Mouse (Mus musculus) megakaryocyte-erythroid progenitor cell, adult 5-6 weeks (primary cell): ENCODE measurements around the gene Camta2. TPM values are rescaled to one million over a fixed set of nuclear protein-coding genes. Genes with fewer than 3 reads are reported as not detected.

Experiments used
- ATAC-seq: replicated peaks from 2 replicates; pipeline ENCODE4 v1.8.0; 2016; ENCODE audit warnings: mild to moderate bottlenecking, inconsistent platforms; ENCODE audit not compliant: severe bottlenecking, poor library complexity, low FRiP score, low TSS enrichment
- total RNA-seq, 2 experiments: library from RNA; stranded (forward) in 1 of 2; stranded (reverse) in 1 of 2; fragments of 200-1000, 215-1000 nt in 1 of 2; fragments of >200 nt in 1 of 2; fragmentation: Nextera tagmentation in 1 of 2; gene quantifications; 2 replicates each; pipeline ENCODE4 v1.2.3; 2014 to 2017

The Camta2 gene
- total RNA-seq, 2 experiments from 2014 or later, result 7.1 to 17.4 TPM

- ATAC-seq, result no peak
Measured at GRCm38 (mm10) chr11:70699051-70699450, 11.1 kb upstream of the Camta2 start.

- ATAC-seq, result no peak
Measured at GRCm38 (mm10) chr11:70697376-70697775, 9.5 kb upstream of the Camta2 start.

- no peak for ATAC-seq
Measured at GRCm38 (mm10) chr11:70693504-70693903, 5.6 kb upstream of the Camta2 start.

- ATAC-seq, result no peak
Measured at GRCm38 (mm10) chr11:70689578-70689977, 1.7 kb upstream of the Camta2 start.

- ATAC-seq, result no peak
Measured at GRCm38 (mm10) chr11:70688372-70688771, 467 bp upstream of the Camta2 start.

- ATAC-seq, result peak; percentile 28; the same call in 1 of the 2 replicates
Measured at GRCm38 (mm10) chr11:70686901-70687566, 871 bp downstream of the Camta2 start.

- ATAC-seq, result no peak
Measured at GRCm38 (mm10) chr11:70683640-70684039, 4.3 kb downstream of the Camta2 start.

GRCm38 (mm10) chr11:70681897-70682581 is 5.9 kb downstream of the Camta2 start:
- 0 out of 2 replicates have a peak, but pooled peaks have one; percentile 24 for ATAC-seq

GRCm38 (mm10) chr11:70681170-70681569 is 6.7 kb downstream of the Camta2 start:
- ATAC-seq, result no peak

GRCm38 (mm10) chr11:70679894-70680293 is 8.0 kb downstream of the Camta2 start:
- no peak for ATAC-seq

- ATAC-seq, result no peak
Measured at GRCm38 (mm10) chr11:70679361-70679760, 8.5 kb downstream of the Camta2 start.

- no peak for ATAC-seq
Measured at GRCm38 (mm10) chr11:70678576-70678975, 9.3 kb downstream of the Camta2 start.

GRCm38 (mm10) chr11:70678092-70678491 is 9.8 kb downstream of the Camta2 start:
- no peak for ATAC-seq

GRCm38 (mm10) chr11:70674501-70674900 is 13.4 kb downstream of the Camta2 start:
- no peak for ATAC-seq

GRCm38 (mm10) chr11:70674014-70674413 is 13.9 kb downstream of the Camta2 start:
- ATAC-seq, result no peak

- no peak for ATAC-seq
Measured at GRCm38 (mm10) chr11:70671333-70672047, 16.4 kb downstream of the Camta2 start.

- no peak for ATAC-seq
Measured at GRCm38 (mm10) chr11:70670483-70670882, 17.4 kb downstream of the Camta2 start.

- peak; percentile 48 for ATAC-seq
Measured at GRCm38 (mm10) chr11:70669582-70670345, 18.1 kb downstream of the Camta2 start.

GRCm38 (mm10) chr11:70668771-70669505 is 19.0 kb downstream of the Camta2 start, which contains the start of gene Spag7:
Gene Spag7 (minus strand): TSS chr11:70669416.
- ATAC-seq, result peak; percentile 87
